ENCODE assay signal across 21 mouse cellular contexts in genomic region chr8:114072330-114072729, GRCm38 (mm10).
A peak's percentile ranks its signal among the peaks of the same experiment; 100 is the strongest.
DNase-seq lines count a peak whose midpoint lies in the region; ATAC-seq lines count a peak whose summit lies in the region.
"Had no signal": no experiment of that assay in that cellular context is flagged by ENCODE, and none has a peak within 500 bp of the region (broad histone marks: within the 10 kb centered on the region; RNA-seq: fewer than 3 reads in every experiment).

No protein-coding gene starts in this region.

- DNase-seq in heart, adult 8-10 months (ENCODE audit: low spot score): no peak
- DNase-seq in heart, postnatal 14 days: no peak
- peak; percentile 81 for DNase-seq in embryonic facial prominence, embryonic 14.5 days (ENCODE audit: low spot score)
- peak; percentile 6 to 9 for DNase-seq in heart, postnatal 10 days
- DNase-seq: adrenal gland, postnatal 14 days; cerebellum, adult 11-12 months; cerebellum, adult 9-10 months; cerebellum, postnatal 25 days; gastrocnemius, postnatal 10 days; kidney, adult 18-20 months had no signal

- no peak overlapping the region for H3K4me2 ChIP-seq in heart, embryonic 11.5 days
- H3K4me2 ChIP-seq in heart, embryonic 15.5 days: peak overlapping the region; percentile 27
- H3K4me2 ChIP-seq in embryonic facial prominence, embryonic 14.5 days (ENCODE audit: low read depth, low read length): no peak overlapping the region
- H3K4me2 ChIP-seq: forebrain, embryonic 12.5 days; hindbrain, embryonic 14.5 days; intestine, embryonic 15.5 days had no signal

- no peaks in the 10 kb centered on the region for H3K27me3 ChIP-seq in heart, embryonic 11.5 days (ENCODE audit: control insufficient read depth, insufficient read depth, low read length)
- no peaks in the 10 kb centered on the region for H3K27me3 ChIP-seq in heart, embryonic 15.5 days
- no peaks in the 10 kb centered on the region for H3K27me3 ChIP-seq in embryonic facial prominence, embryonic 14.5 days (replicated peaks; ENCODE audit: control insufficient read depth, insufficient read depth, low read length)
- H3K27me3 ChIP-seq: CH12.LX; forebrain, embryonic 12.5 days; intestine, embryonic 15.5 days had no signal

- no peaks in the 10 kb centered on the region for H3K4me1 ChIP-seq in heart, embryonic 11.5 days (ENCODE audit: control insufficient read depth, insufficient read depth, low read length)
- 0 out of 2 replicates have a peak, but pooled peaks cover 5% of the 10 kb centered on the region for H3K4me1 ChIP-seq in heart, embryonic 15.5 days (replicated peaks)
- no peaks in the 10 kb centered on the region for H3K4me1 ChIP-seq in embryonic facial prominence, embryonic 14.5 days (ENCODE audit: control insufficient read depth, insufficient read depth, low read length)
- H3K4me1 ChIP-seq: forebrain, embryonic 12.5 days; hindbrain, embryonic 10.5 days; intestine, embryonic 15.5 days had no signal

- intact Hi-C loops in heart, postnatal 14 days (cut with DNase I): no loop called here
- intact Hi-C loops in heart, postnatal 10 days (cut with DNase I): no loop called here

- no peaks in the 10 kb centered on the region for H3K9me3 ChIP-seq in heart, embryonic 11.5 days (replicated peaks; ENCODE audit: control insufficient read depth, low read length)
- no peaks in the 10 kb centered on the region for H3K9me3 ChIP-seq in heart, embryonic 15.5 days (replicated peaks)
- no peaks in the 10 kb centered on the region for H3K9me3 ChIP-seq in embryonic facial prominence, embryonic 14.5 days (ENCODE audit: control insufficient read depth, low read length)
- H3K9me3 ChIP-seq: forebrain, embryonic 12.5 days; intestine, embryonic 15.5 days had no signal

- no peak overlapping the region for H3K9ac ChIP-seq in heart, embryonic 11.5 days (ENCODE audit: low read depth, low read length)
- H3K9ac ChIP-seq in heart, embryonic 15.5 days: no peak overlapping the region
- H3K9ac ChIP-seq in embryonic facial prominence, embryonic 14.5 days (ENCODE audit: low read depth, low read length): no peak overlapping the region
- H3K9ac ChIP-seq: forebrain, embryonic 12.5 days; hindbrain, embryonic 14.5 days; intestine, embryonic 15.5 days had no signal

- peak; percentile 74 for ATAC-seq in heart, embryonic 11.5 days (replicated peaks; ENCODE audit: insufficient number of reproducible peaks, low FRiP score, low TSS enrichment)
- peak; percentile 86; the same call in 1 of the 2 replicates for ATAC-seq in heart, embryonic 15.5 days (replicated peaks; ENCODE audit: insufficient number of reproducible peaks, insufficient read depth, low FRiP score, low read depth)
- peak; percentile 70 for ATAC-seq in embryonic facial prominence, embryonic 14.5 days (ENCODE audit: low read depth)
- ATAC-seq in erythroblast, adult 5-6 weeks (replicated peaks; ENCODE audit: low FRiP score, poor library complexity, severe bottlenecking): no peak
- ATAC-seq: activated CD4-positive, CD25-positive, alpha-beta regulatory T cell, adult 4 months; forebrain, embryonic 16.5 days; intestine, embryonic 15.5 days; Patski had no signal

- no peak overlapping the region for H3K4me3 ChIP-seq in heart, embryonic 11.5 days (ENCODE audit: low read depth, low read length)
- H3K4me3 ChIP-seq in heart, embryonic 15.5 days: no peak overlapping the region
- no peak overlapping the region for H3K4me3 ChIP-seq in embryonic facial prominence, embryonic 14.5 days (ENCODE audit: low read depth, low read length)
- H3K4me3 ChIP-seq: forebrain, embryonic 12.5 days; hindbrain, embryonic 10.5 days; intestine, embryonic 15.5 days had no signal

- 45% methylated on average over 8 of the region's 8 CpGs for WGBS in heart, embryonic 11.5 days (ENCODE audit: insufficient replicate concordance)
- WGBS in heart, embryonic 15.5 days: 23% methylated on average over 8 of the region's 8 CpGs
- 57% methylated on average over 8 of the region's 8 CpGs for WGBS in embryonic facial prominence, embryonic 14.5 days

- no peaks in the 10 kb centered on the region for H3K36me3 ChIP-seq in heart, embryonic 11.5 days (ENCODE audit: control insufficient read depth, insufficient read depth, low read length)
- no peaks in the 10 kb centered on the region for H3K36me3 ChIP-seq in heart, embryonic 15.5 days
- H3K36me3 ChIP-seq in embryonic facial prominence, embryonic 14.5 days (ENCODE audit: control insufficient read depth, insufficient read depth, low read length): no peaks in the 10 kb centered on the region
- H3K36me3 ChIP-seq: forebrain, embryonic 12.5 days; hindbrain, embryonic 10.5 days; intestine, embryonic 15.5 days had no signal

- peak overlapping the region; percentile 18; the same call in 1 of the 2 replicates for H3K27ac ChIP-seq in heart, embryonic 11.5 days (ENCODE audit: low read depth, low read length)
- peak overlapping the region; percentile 52; the same call in 1 of the 2 replicates for H3K27ac ChIP-seq in heart, embryonic 15.5 days
- no peak overlapping the region for H3K27ac ChIP-seq in embryonic facial prominence, embryonic 14.5 days (replicated peaks; ENCODE audit: low read depth, low read length)
- H3K27ac ChIP-seq: forebrain, embryonic 12.5 days; hindbrain, embryonic 10.5 days; hindbrain, embryonic 14.5 days; intestine, embryonic 15.5 days had no signal

Comparison
In these comparisons a context has a peak if more than half of its experiments do, and no peak if none do; other contexts are left out.
1. DNase-seq: peak in embryonic facial prominence, embryonic 14.5 days (single experiment) and heart, postnatal 10 days (2 of 2); none in heart, adult 8-10 months (single experiment) and heart, postnatal 14 days (0 of 2).